21 mouse cellular contexts compared by ENCODE assay signal in the genomic region with DNA sequence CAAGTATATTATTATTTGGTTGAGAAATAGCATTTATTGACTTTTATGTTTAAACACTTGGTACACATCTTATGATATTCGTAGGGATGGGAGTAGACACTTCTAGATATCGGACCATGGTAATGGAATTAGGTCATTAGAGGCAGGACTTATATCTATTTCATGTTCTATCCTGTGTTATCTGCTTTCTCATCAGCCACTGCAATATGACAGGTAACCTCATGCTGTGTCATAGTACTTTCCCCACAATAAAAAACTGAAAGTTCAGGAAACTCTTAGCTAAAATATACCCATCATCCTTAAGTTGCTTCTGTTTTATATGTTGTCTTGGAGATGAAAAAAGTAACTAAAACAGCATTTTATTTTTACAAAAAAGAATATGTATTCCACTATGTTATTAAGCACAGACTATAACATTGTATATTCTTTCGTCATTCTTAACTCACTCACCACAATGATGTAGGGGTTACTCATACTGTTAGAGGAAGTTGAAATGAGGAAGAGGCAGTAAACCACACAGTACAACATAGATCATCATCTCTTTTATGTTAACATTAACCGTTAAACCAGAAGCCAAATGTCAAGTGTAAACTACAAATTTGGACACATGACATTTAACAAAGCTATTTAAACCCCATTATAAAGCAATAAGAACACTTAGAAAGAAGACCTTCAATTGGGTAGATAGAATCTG.
DNase-seq lines count a peak whose midpoint lies in the region; ATAC-seq lines count a peak whose summit lies in the region.
"Had no signal": no experiment of that assay in that cellular context is flagged by ENCODE, and none has a peak within 500 bp of the region (broad histone marks: within the 10 kb centered on the region; RNA-seq: fewer than 3 reads in every experiment).

No protein-coding gene starts in this region.

- 69% methylated on average over 4 of the region's 4 CpGs for WGBS in heart, embryonic 16.5 days

- DNase-seq in heart, postnatal 25 days (ENCODE audit: low spot score) = no peak
- DNase-seq in CD4-positive, CD25-positive, alpha-beta regulatory T cell, adult 2 months (ENCODE audit: low read depth, low spot score) = peak; percentile 6
- DNase-seq in right cerebral cortex, postnatal 14 days = no peak
- DNase-seq in layer of hippocampus, postnatal 36 days = no peak
- DNase-seq in c-Kit-positive CD71-positive TER-119-positive erythroid progenitor cells, embryonic 14.5 days (ENCODE audit: low spot score) = no peak
- DNase-seq: adrenal gland, postnatal 14 days; cerebellum, postnatal 10 days; gastrocnemius, postnatal 36 days; layer of hippocampus, adult 9-11 months had no signal

- no peaks in the 10 kb centered on the region for H3K36me3 ChIP-seq in heart, embryonic 16.5 days (ENCODE audit: control insufficient read depth, insufficient read depth)
- H3K36me3 ChIP-seq: embryonic facial prominence, embryonic 13.5 days; forebrain, embryonic 10.5 days; G1E; hindbrain, embryonic 12.5 days; intestine, embryonic 15.5 days; neural tube, embryonic 15.5 days; stomach, embryonic 15.5 days had no signal

- intact Hi-C loops in heart, postnatal 25 days (cut with DNase I) = no loop called here

- H3K4me2 ChIP-seq in heart, embryonic 16.5 days (ENCODE audit: low read depth, low read length) = no peak overlapping the region
- H3K4me2 ChIP-seq: embryonic facial prominence, embryonic 13.5 days; hindbrain, embryonic 12.5 days; intestine, embryonic 15.5 days; neural tube, embryonic 15.5 days; stomach, embryonic 15.5 days had no signal

- no peaks in the 10 kb centered on the region for H3K4me1 ChIP-seq in heart, embryonic 16.5 days (ENCODE audit: control insufficient read depth, insufficient read depth, low read length)
- H3K4me1 ChIP-seq: embryonic facial prominence, embryonic 13.5 days; forebrain, embryonic 10.5 days; hindbrain, embryonic 12.5 days; intestine, embryonic 15.5 days; neural tube, embryonic 15.5 days; stomach, embryonic 15.5 days had no signal

- peak; percentile 69 for ATAC-seq in heart, embryonic 16.5 days (replicated peaks; ENCODE audit: extremely low read depth, insufficient read depth, low FRiP score)
- ATAC-seq in hematopoietic stem cell, adult 5-6 weeks (replicated peaks in 1 of 2; ENCODE audit: insufficient read depth in 1 of 2, low FRiP score in 2 of 2, low TSS enrichment in 1 of 2, low read depth in 1 of 2, poor library complexity in 2 of 2, severe bottlenecking in 2 of 2) = peak; percentile 96 to 97
- ATAC-seq in monocyte, adult 5-6 weeks (replicated peaks; ENCODE audit: insufficient number of reproducible peaks, low FRiP score, low TSS enrichment, poor library complexity, severe bottlenecking) = peak; percentile 98
- ATAC-seq: intestine, embryonic 15.5 days had no signal

- H3K27me3 ChIP-seq in heart, embryonic 16.5 days (ENCODE audit: control insufficient read depth, insufficient read depth, low read length) = no peaks in the 10 kb centered on the region
- H3K27me3 ChIP-seq: embryonic facial prominence, embryonic 13.5 days; hindbrain, embryonic 12.5 days; intestine, embryonic 15.5 days; neural tube, embryonic 15.5 days; stomach, embryonic 15.5 days had no signal

- no peak overlapping the region for H3K27ac ChIP-seq in heart, embryonic 16.5 days (ENCODE audit: low read length)
- H3K27ac ChIP-seq: embryonic facial prominence, embryonic 13.5 days; forebrain, embryonic 10.5 days; hindbrain, embryonic 12.5 days; intestine, embryonic 15.5 days; kidney, postnatal 0 days; liver, embryonic 14.5 days; neural tube, embryonic 15.5 days; stomach, embryonic 15.5 days had no signal

- H3K9me3 ChIP-seq in heart, embryonic 16.5 days (replicated peaks; ENCODE audit: control insufficient read depth, low read length) = no peaks in the 10 kb centered on the region
- H3K9me3 ChIP-seq: embryonic facial prominence, embryonic 13.5 days; forebrain, embryonic 10.5 days; G1E; hindbrain, embryonic 12.5 days; intestine, embryonic 15.5 days; neural tube, embryonic 15.5 days; stomach, embryonic 15.5 days had no signal

- H3K4me3 ChIP-seq in heart, embryonic 16.5 days (ENCODE audit: low read length) = no peak overlapping the region
- H3K4me3 ChIP-seq: embryonic facial prominence, embryonic 13.5 days; forebrain, embryonic 10.5 days; hindbrain, embryonic 12.5 days; intestine, embryonic 15.5 days; neural tube, embryonic 15.5 days; stomach, embryonic 15.5 days had no signal

- no peak overlapping the region for H3K9ac ChIP-seq in heart, embryonic 16.5 days (ENCODE audit: low read length)
- H3K9ac ChIP-seq: embryonic facial prominence, embryonic 13.5 days; hindbrain, embryonic 12.5 days; intestine, embryonic 15.5 days; liver, embryonic 14.5 days; neural tube, embryonic 15.5 days; stomach, embryonic 15.5 days had no signal
